Mouse (Mus musculus) CD4-positive, CD25-positive, alpha-beta regulatory T cell, adult 2 months (primary cell): ENCODE results near the gene Etfdh.
A peak's percentile ranks its signal among the peaks of the same experiment; 100 is the strongest.

Experiments
- DNase-seq: peaks from one replicate; pipeline ENCODE4 v3.0.0-alpha.2; 2012; ENCODE audit warnings: low read depth, low spot score

Gene Etfdh

DNA sequence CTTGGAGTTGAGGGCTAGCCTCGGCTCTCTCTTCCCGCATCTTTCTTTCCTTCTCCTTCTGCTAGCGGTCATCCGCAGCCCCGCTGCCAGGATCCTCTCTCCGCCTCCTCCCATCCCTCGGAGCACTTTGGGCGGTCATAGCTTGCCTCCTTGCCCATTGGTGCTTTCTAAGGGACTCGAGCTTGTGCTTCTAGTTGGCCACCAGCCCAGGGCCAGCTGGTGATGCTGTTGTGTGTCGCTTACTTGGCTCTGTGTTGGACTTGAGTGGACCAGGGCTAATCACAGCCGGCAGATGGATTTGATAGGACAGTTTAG lies at the start of gene Etfdh:
Gene Etfdh (minus strand): TSS at position 85 of the 315 bp plus-strand sequence.
- no peak for DNase-seq

- DNase-seq: no peak
Observed at GRCm38 (mm10) chr3:79676411-79676810, 47.1 kb upstream of the Etfdh start.

- DNase-seq: no peak
Observed at GRCm38 (mm10) chr3:79674641-79675040, 45.3 kb upstream of the Etfdh start.

DNA sequence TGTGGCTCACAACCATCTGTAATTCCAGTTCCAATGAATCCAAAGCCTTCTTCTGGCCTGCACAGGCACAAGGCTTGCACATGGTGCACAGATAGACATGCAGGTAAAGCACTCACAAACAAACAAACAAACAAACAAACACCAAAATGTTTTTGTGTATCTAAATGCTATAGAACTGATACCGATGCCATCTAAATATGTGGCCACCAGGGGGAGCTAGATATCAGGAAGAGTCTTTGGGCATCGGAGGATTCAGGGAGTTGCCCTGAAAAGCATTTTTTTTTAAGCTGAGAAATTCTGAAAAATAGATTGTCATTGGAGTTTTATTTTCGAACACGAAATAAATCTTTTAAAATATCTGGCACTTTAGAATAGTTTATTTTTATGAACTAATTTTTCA lies 43.8 kb upstream of the Etfdh start:
- peak; percentile 73 for DNase-seq

DNA sequence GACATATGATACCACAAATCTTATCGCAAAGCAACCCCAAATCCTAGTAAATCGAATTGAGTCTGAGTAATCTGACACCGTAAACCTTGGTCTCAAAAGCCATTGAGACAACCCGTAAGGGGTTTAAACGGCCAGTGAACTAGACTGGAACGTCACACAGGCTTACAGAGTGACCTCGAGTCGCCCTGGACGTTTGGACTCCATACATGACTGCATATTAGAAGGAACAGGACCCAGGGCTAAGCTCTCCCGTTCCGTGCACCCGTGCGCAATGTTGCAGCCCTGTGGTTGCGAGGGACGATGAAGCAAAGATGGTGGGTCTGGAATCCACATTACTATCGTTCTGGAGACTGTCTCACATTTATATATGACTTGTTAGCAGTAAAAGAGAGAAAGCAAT lies 42.9 kb upstream of the Etfdh start:
- DNase-seq: no peak

DNA sequence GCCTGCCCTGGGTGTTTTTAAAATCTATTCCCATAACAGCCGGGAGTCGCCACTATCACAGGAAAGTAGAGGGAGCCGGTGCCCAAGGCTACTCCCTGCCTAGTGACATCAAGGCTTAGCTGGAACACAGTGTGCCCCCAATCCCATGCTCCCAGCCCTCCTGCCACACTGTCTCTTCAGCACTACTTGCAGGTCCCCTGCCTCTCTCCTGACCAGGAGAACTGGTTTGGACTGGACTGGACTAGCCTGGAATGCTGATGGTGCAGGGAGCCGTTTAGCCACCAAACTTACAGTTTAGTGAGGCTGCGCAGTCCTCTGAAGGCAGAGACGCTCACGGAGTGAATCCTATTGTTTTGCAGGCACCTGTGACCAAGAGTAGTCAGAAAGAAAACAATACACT lies 41.3 kb upstream of the Etfdh start:
- no peak for DNase-seq

DNA sequence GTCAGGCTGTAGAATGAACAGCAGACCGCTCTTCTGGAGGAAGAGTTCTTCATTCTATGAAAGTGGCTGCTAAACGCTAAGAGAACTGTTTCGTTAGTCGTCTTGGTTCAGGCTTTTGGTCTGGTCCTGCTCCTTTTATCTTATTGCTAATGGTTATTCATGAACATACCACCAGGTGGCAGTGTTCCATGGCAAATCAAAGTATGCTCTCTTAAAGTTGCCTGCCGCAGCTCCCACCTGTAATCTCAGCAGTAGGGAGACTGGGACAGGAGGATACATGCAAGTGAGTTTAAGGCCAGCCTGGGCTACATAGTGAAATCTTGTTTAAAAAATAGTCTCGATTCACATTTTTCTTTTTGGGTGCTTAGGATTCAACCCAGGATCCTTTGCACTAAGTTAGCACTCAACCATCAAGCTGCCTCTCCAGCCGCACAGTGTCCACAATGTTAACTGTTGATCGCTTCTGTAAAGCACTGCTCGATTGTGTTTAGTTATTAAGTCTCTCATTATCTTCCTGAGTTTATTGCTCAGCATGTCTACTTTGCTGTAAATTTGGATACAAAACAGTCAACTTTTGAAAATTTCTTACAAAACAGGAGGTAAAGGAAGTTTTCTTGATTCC lies 35.6 kb upstream of the Etfdh start:
- peak; percentile 77 for DNase-seq

- DNase-seq: no peak
Observed at GRCm38 (mm10) chr3:79656682-79657081, 27.4 kb upstream of the Etfdh start.

GRCm38 (mm10) chr3:79652129-79652528 lies 22.8 kb upstream of the Etfdh start:
- DNase-seq: no peak

- peak; percentile 99 for DNase-seq
Observed at GRCm38 (mm10) chr3:79628561-79629415, 512 bp downstream of the Etfdh start, which contains the start of gene 4930579G24Rik. 4930579G24Rik (plus strand) TSS chr3:79629079.

DNA sequence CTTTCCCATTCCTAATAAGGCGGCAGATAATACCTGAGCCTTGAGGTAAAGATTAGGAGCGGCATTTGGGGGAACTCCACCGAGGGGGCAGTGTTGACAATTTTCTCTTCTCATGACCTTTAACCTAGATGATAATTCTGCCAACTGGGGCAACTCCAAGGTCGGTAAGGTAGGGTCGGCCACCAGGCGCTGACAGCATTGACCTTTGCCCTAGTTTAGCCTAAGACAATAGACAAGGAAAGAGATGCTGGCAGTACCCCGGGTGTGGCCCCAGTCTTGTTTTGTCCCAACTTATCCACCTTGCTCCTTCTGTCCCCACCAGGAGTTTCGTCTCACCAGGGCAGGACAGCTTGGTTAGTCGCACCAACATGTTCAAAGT lies 1.1 kb downstream of the Etfdh start:
- no peak for DNase-seq

DNA sequence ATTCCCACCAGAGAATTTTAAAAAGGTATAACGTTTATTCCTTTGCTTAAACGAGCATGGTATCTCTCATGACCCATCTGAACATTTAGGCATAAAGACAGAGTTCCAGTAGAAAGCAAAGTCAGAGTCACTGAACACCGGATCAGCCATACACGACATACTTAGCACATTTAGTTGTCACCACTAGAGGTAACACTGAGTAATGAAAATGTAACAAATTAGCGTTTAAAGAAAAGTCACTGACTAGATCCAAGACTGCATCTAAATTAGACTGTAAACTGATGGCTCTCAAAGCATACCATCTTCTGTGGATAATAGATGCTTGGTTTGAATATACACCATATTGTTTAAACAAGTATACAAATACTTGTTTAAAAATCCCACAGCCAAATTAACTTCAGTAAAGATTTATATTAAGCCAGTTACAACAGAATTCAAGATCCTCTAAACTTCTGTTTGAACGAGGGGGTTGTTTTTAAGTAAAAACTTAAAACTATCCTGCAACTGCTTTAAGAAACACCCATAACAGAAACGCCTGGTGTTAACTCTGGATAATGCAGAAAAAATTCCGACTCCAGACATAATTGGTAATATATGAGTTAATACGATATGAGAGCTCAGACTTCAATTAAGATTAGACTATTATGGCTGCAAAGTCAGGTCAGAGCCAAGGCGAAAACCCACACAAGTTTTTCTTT lies 1.7 kb downstream of the Etfdh start:
- DNase-seq: peak; percentile 54

GRCm38 (mm10) chr3:79609886-79610285 lies 19.4 kb downstream of the Etfdh start:
- DNase-seq: no peak

- DNase-seq: no peak
Observed at GRCm38 (mm10) chr3:79595468-79595867, 33.8 kb downstream of the Etfdh start.

- DNase-seq: peak; percentile 9
Observed at GRCm38 (mm10) chr3:79591793-79592471, 37.4 kb downstream of the Etfdh start.

DNA sequence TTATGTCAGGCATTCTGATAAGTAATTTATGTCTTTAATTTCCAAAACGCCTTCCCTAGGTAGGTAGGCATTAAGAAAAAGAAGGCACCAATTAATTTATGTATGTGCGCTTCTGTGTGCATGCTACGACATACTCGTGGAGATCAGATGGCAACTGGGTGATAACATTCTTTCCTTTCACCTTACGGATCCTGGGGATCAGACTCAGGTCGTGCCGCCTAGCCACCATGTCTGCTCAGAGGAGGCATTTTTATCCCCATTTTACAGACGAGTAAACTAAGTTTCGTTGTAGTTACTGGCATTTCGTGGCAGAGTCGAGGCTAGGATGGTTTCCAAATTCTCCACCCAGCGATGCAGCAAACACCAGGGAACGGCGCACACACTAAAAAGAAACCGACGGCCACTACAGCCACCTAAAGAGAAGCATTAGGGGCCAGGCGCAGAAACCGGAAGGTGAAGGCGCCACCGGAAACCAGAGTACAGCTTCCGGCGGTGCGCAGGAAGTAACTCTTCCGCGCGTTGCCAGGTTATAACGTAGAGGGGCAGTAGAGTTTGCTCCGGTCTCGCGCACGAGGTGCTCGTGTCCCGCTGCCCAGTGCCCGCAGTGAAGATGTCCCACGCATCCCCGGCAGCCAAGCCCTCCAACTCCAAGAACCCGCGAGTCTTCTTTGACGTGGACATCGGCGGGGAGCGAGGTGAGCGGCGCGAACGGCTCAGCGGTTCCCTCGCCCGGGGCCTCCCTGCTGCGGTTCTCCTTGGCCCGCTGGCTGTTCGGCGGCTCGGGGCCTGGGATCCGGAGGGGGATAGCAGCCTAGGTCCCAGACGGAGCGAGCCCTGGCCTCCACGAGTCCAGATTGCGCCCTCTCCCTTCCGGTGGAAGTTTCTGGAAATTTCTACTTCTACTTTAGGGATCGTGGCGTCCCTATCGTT lies 38.2 kb downstream of the Etfdh start, which contains the start of gene Ppid:
Gene Ppid (plus strand): TSS at position 480 of the 930 bp plus-strand sequence.
- DNase-seq: peak; percentile 90

GRCm38 (mm10) chr3:79589671-79590070 lies 39.6 kb downstream of the Etfdh start:
- DNase-seq: no peak

- DNase-seq: peak; percentile 94
Observed at GRCm38 (mm10) chr3:79586804-79587203, 42.5 kb downstream of the Etfdh start.

- no peak for DNase-seq
Observed at GRCm38 (mm10) chr3:79579891-79580575, 49.3 kb downstream of the Etfdh start.

- no peak for DNase-seq
Observed at GRCm38 (mm10) chr3:79578164-79578563, 51.1 kb downstream of the Etfdh start.
